Mouse (Mus musculus) T-cell, adult 2 months (primary cell): ENCODE results near the gene Cyp39a1.
A peak's percentile ranks its signal among the peaks of the same experiment; 100 is the strongest.

ENCODE experiments used
- DNase-seq: peaks from one replicate; pipeline ENCODE4 v3.0.0; 2022; ENCODE audit warnings: low spot score

The Cyp39a1 gene

DNA sequence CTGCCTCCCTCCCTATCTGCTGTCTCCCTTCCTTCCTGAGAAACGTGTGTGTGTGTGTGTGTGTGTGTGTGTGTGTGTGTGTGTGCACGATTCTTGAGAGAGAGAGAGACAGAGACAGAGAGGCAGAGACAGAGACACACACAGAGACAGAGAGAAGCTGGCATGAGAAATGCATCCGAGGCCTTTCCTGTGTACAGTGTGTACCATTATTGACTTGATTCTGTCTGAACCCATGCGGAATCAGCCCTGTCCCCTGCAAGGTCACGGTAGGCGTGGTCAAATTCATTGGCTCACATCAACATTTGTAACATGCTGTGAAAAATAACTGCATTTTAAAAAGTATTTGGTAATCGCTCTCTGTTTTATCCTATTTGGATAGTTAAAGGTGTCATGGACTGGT is 16.9 kb downstream of the Cyp39a1 start:
- DNase-seq, result no peak

- DNase-seq, result no peak
These were observed 17.4 kb downstream of the Cyp39a1 start for GRCm38 (mm10) chr17:43684638-43685037.

DNA sequence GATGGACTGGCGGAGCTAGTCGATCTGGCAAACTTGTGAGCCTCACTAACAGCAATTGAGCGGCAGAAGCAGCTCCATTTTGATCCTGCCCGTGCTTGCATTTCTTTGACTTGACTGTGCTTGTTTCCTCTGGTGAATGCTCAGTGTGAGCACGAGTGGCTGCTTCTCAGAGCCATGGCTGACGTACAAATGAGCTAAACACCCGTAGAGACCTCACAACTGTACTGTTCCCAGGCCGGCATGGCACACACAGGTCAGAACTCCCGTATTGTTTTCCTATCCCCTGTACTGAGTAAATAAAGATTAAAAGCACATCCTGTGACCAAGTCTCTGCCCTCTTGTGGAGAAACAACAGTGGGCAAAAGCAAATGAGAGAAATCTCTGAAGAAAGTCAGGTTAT is 22.4 kb downstream of the Cyp39a1 start:
- DNase-seq, result no peak

- DNase-seq, result peak; percentile 57
These were observed 31.9 kb downstream of the Cyp39a1 start for GRCm38 (mm10) chr17:43698997-43699649.

DNA sequence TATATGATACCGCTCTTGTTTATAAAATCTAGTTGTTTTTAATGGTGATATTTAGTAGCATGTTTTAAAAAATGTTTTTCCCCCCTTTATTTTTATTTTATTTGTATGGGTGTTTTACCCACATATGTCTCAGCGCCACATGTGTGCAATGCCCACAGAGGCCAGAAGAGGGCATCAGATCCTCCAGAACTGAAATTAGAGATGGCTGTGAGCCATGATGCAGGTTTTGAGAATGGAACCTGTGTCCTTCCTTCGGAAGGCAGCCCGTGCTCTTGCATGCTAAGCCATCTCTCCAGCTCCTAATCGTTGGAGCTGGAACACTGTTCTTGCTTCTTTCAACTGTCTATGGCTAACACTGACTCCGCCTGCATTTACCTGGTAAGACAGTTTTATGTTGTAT is 33.8 kb downstream of the Cyp39a1 start:
- DNase-seq, result peak; percentile 25

- DNase-seq, result no peak
These were observed 37.1 kb downstream of the Cyp39a1 start for GRCm38 (mm10) chr17:43704216-43704930.

- no peak for DNase-seq
These were observed 39.5 kb downstream of the Cyp39a1 start for GRCm38 (mm10) chr17:43706749-43707148.

DNA sequence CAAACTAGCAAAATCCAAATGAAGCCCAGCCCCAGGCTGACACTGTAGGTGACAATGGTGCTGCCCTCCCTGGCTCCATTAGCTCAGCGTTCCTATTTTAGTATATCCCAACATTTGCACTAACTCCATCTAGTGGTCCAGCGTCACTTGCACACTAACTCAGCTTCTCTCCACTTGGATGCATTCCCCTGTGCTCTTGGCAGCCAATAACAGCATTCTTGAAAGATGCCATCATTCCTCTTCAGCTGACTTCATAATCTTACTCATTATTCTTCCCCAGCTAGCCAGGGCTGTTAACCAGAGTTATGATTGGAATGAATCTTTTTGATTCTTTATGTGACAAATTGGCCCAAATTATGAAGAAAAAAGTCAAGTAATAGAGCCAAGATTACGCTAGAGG is 40.0 kb downstream of the Cyp39a1 start:
- DNase-seq, result no peak

- no peak for DNase-seq
These were observed 44.5 kb downstream of the Cyp39a1 start for GRCm38 (mm10) chr17:43711557-43712352.

- no peak for DNase-seq
These were observed 47.0 kb downstream of the Cyp39a1 start for GRCm38 (mm10) chr17:43714191-43714590.

- DNase-seq, result no peak
These were observed 49.4 kb downstream of the Cyp39a1 start for GRCm38 (mm10) chr17:43716601-43717000.

DNA sequence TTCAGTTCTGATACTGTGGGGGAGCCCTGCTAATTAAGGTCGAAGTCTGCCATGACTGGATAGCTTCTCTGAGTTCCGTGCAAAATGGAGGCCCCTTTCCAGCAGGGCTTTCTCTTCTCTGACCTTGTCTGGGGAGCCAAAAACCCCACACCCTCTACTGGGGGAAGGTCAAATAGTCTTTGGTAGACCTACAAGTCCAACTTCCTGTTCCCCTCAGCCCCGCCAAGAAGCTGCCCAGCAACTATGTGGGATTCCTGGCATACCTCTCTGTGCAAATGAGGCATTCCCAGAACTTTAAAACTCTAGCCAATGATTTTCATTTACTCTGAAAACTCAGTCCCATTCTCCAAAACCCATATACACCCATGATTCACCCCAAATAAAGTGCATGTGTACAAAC is 52.2 kb downstream of the Cyp39a1 start:
- no peak for DNase-seq

DNA sequence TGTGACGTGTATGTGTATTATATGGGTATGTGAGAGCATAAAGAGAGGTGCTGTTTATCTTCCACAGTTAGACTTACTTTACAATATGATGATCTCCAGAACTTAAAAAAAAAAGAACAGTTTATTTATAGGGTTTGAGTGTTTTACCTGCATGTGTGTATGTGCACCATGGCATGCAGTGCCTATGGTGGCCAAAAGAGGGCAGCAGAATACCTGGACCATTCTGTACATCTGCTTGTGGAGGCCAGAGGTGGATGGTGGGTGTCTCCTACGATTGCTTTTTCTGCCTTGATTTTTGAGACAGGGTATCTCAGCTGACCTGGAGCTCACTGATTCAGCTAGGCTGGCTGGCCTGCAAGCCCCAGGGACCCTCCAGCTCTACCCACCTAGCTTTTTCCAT is 57.3 kb downstream of the Cyp39a1 start:
- no peak for DNase-seq

- no peak for DNase-seq
These were observed 64.1 kb downstream of the Cyp39a1 start for GRCm38 (mm10) chr17:43731327-43731726.

DNA sequence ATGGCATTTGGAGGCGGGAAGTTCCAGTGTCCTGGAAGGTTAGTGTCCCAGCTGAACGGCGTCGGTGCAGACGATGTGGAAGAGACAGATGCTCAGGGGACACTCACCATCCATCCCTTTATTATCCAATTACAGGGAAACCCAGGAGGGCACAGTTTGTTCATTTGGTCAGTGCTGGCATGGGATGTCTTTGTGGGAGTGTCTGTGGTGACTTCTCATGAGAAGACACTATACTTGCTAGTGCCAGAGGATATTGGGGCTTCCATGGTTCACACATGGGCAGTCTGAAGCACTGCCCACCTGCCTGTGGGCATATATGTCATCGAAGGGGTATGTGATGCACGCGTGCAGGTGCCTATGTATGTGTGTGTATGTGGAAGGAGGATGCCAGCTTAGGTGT is 64.8 kb downstream of the Cyp39a1 start:
- no peak for DNase-seq

DNA sequence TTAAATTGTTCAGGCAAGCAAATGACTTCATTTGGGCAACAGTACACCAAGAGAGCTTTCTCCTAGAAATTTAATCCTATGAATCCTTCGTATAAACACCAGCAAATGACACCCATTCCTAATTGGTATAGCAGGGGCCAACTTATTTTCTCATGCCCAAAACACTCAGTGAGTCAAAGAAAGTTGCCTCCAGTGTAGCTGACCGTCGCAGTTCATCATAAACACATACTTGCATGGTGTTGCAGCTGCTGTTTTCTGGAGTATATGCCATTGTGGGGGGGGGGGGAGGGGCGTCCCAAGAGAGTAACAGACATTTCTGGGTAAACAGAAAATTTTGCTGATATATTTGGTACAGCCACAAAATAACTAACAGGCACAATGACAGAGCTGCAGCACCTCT is 67.0 kb downstream of the Cyp39a1 start:
- no peak for DNase-seq

DNA sequence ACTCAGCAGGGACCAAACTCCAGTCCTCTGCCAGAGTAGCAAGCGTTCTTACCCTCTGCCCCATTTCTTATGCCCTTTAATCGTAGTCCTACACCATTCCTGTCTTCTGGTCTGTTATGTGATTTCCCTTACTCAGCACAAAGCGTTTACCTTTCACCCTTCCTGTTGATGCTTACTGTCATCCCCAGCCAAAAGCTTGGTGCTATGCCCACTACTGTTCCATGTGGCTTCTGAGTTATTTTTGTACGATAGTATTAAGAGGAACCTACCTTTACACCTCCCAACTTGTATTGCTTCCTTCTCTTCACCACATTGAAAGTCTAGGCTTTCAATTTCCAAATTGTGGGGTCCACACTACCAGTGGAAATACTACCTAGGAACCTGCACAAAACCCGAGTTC is 76.7 kb downstream of the Cyp39a1 start:
- no peak for DNase-seq

DNA sequence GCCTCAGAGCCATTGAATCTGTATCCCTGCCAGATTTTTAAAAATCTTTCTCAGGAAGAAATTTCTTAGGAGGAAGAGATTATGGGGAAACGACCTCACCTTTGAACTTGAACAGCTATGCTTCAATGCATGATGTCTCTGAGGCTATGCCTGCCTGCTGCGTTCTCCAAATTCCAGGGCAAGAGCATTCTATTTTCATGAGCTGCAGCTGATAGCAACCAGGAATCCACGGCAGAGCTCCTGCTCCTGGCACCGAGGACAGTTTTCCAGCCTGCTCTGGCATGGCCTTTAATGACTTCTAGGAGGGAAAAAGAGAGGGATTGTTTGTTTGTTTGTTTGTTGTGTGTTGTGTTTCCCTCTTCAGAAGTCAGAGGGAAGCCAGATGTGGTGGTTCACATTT is 77.2 kb downstream of the Cyp39a1 start:
- no peak for DNase-seq

DNA sequence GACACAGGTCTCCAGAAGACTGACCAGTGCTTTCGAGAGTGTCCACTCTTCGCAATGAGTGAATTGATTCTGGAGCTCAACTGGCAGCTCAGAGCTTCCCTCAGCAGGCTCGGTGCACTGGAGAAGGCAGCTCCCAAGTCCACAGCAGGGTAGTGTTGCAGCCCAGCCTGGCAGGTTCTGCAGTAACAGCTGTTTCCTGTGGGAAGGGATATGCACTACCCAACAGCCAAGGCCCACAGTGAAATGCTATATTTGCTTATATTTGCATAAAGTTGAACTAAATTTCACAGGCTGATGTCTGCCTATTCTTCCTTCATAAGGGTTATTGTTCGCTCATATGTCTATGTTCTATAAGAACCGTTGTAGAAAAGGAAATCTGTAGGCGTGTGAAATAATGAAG is 83.9 kb downstream of the Cyp39a1 start:
- no peak for DNase-seq

DNA sequence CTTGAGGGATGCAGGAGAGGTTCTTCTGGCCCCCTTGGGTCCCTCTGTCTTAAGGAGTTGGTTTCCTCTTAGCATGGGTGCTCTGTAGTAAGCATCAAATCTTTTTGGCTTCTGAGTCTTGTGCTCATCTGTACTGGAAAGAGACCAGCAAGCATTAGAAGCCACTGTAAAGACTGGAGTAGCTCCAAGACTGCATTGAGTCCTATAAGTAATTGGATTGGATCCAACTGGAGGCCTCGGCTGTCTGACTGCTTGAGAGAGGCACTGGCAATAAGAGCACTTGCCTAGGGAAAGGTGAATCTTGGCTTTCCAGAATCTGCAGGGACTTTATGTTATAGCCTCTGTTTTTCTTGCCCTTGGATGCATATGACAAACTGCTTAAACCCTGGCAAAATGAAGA is 85.6 kb downstream of the Cyp39a1 start:
- DNase-seq, result no peak

GRCm38 (mm10) chr17:43754687-43755086 is 87.5 kb downstream of the Cyp39a1 start:
- no peak for DNase-seq

DNA sequence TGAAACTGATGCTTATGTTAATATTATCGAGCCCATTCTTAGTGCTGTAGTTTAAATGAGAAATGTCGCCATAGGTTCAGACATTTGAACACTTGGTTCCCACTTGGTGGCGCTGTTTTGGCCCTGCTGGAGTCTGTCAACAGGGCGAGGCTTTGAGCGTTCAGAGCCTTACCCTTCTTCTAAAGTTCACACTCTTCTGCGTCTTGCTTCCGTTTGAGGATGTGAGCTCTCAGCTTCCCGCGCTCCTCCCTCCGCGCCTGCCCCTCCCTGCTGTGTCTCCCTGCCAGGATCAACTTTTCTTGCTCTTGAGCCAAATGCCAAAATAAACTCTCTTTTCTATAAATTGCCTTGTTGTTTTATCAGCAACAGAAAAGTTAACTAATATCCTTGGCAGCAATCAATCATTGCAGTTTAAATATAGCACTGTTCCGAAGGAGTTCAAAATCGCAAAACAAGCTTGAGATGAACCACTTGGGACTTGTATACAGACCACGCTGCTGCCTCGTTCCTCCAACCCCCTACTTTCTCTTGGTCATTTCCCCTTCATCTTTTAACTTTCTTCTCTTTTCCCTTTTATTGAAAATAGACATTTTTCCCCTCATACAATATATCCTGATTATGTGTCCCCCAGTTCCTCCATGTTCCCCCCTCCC is 91.5 kb downstream of the Cyp39a1 start:
- DNase-seq, result no peak

DNA sequence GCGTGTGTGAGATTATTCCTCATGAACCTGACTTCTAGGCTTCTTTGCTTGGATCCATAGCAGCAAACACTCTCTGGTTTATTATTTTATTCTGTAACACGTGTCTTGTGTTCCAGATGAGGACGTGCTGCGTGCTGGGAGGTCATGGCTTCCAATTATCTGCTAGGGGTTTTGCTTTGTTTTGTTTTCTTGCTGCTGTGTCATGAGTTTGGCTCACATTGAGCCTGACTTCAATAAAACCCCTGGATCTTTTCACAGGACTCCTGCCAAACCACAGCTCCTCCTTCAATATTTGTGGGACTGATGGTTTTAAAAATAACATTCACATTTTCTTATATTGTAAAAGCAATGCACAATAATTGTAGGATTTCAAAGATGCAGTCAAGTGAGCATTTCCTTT is 117.3 kb downstream of the Cyp39a1 start:
- DNase-seq, result no peak
